In the genomic region with DNA sequence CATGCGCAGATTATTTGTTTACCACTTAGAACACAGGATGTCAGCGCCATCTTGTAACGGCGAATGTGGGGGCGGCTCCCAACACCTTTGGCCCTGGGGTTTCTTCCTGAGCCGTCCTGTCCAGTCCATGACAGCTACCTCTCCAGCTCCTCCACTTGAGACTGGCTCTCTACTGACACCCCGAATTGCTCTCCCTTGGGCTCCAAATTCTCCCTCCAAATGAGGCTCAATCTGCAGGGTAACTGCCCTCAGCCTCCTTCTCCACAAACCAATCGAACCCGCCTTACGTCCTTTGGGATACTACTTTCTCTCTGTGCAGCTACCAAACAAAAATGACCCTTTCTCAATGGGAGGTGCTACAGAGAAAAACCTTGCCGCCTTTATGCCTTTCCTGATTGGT, we compare ENCODE assay signal across 30 mouse cellular contexts. TPM values are rescaled to one million over a fixed set of nuclear protein-coding genes. Genes with fewer than 3 reads are reported as not detected.
"Had no signal": no experiment of that assay in that cellular context is flagged by ENCODE, and none has a peak within 500 bp of the region (broad histone marks: within the 10 kb centered on the region; RNA-seq: fewer than 3 reads in every experiment).

No protein-coding gene starts in this region.

RNA-seq across cellular contexts. Expression of a gene that starts 42.4 kb away (rescaled TPM):
- total RNA-seq: gastrocnemius, adult 2 months; gastrocnemius, postnatal 10 days; gastrocnemius, postnatal 25 days; gastrocnemius, postnatal 4 days; heart, adult 18-20 months; heart, adult 8-10 months; heart, postnatal 10 days; heart, postnatal 25 days; hindbrain, postnatal 0 days; layer of hippocampus, adult 18-20 months; layer of hippocampus, adult 8-10 months; layer of hippocampus, postnatal 14 days; layer of hippocampus, postnatal 36 days; left cerebral cortex, adult 18-20 months; left cerebral cortex, adult 8-10 months; left cerebral cortex, postnatal 10 days; left cerebral cortex, postnatal 25 days; left cerebral cortex, postnatal 4 days; liver, adult 2 months had no signal
- polyA plus RNA-seq: heart, embryonic 10.5 days; hindbrain, embryonic 11.5 days; hindbrain, embryonic 13.5 days; hindbrain, embryonic 15.5 days; hindbrain, postnatal 0 days; intestine, embryonic 14.5 days; kidney, embryonic 15.5 days; large intestine, adult 2 months; limb, embryonic 11.5 days; limb, embryonic 13.5 days; liver, adult 2 months; liver, embryonic 12.5 days; liver, embryonic 14.5 days had no signal
